ENCODE assay signal across 17 mouse cellular contexts in the genomic region with DNA sequence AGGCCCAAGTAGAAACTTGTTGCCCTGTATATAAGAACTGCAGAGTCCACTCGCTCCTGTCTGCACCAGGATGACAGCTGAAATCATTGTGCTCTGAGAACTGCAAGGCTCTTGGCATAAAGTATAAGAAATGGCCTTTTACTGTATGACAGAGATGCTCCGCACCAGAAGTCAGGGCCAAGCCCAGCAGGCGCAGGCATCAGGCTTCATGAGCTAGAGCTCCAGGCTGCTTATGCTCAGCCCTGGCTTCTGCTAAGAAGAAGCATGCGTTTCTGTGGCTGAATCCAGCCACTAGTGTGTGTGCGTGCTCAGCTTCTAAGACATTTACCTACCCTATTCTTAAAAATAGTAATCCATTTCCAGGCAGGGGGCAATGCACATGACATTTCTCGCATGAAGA. TPM values are rescaled to one million over a fixed set of nuclear protein-coding genes. Genes with fewer than 3 reads are reported as not detected.
A peak's percentile ranks its signal among the peaks of the same experiment; 100 is the strongest.
DNase-seq lines count a peak whose midpoint lies in the region; ATAC-seq and TF ChIP-seq lines count a peak whose summit lies in the region.
"Had no signal": no experiment of that assay in that cellular context is flagged by ENCODE, and none has a peak within 500 bp of the region (broad histone marks: within the 10 kb centered on the region; RNA-seq: fewer than 3 reads in every experiment).

No protein-coding gene starts in this region.

- no peak for TF ChIP-seq CTCF in layer of hippocampus, adult 2 months (conservative IDR thresholded peaks at IDR 0.05)

- no peak for ATAC-seq in hindbrain, embryonic 12.5 days (ENCODE audit: low FRiP score)
- ATAC-seq in hindbrain, embryonic 11.5 days (ENCODE audit: low FRiP score), result no peak
- no peak for ATAC-seq in hindbrain, embryonic 14.5 days (ENCODE audit: low FRiP score)
- ATAC-seq in granulocyte monocyte progenitor cell, adult 5-6 weeks (replicated peaks; ENCODE audit: poor library complexity, severe bottlenecking), result no peak
- ATAC-seq: intestine, postnatal 0 days had no signal

- H3K36me3 ChIP-seq in hindbrain, embryonic 12.5 days, result no peaks in the 10 kb centered on the region
- no peaks in the 10 kb centered on the region for H3K36me3 ChIP-seq in hindbrain, embryonic 11.5 days (ENCODE audit: control insufficient read depth, insufficient read depth, low read length)
- no peaks in the 10 kb centered on the region for H3K36me3 ChIP-seq in hindbrain, embryonic 14.5 days (replicated peaks; ENCODE audit: control insufficient read depth, insufficient read depth)
- H3K36me3 ChIP-seq: liver, embryonic 15.5 days; neural tube, embryonic 12.5 days had no signal

- H3K4me3 ChIP-seq in hindbrain, embryonic 12.5 days, result no peak overlapping the region
- H3K4me3 ChIP-seq in hindbrain, embryonic 11.5 days (ENCODE audit: low read depth, low read length), result no peak overlapping the region
- no peak overlapping the region for H3K4me3 ChIP-seq in hindbrain, embryonic 14.5 days (replicated peaks; ENCODE audit: low read length)
- no peak overlapping the region for H3K4me3 ChIP-seq in layer of hippocampus, adult 2 months
- H3K4me3 ChIP-seq: erythroblast, embryonic 14.5 days; gastrocnemius, adult 2 months; left cerebral cortex, adult 2 months; liver, embryonic 15.5 days; neural tube, embryonic 12.5 days had no signal

- H3K4me1 ChIP-seq in hindbrain, embryonic 12.5 days, result peaks cover 14% of the 10 kb centered on the region; the same call in 1 of the 2 replicates
- H3K4me1 ChIP-seq in hindbrain, embryonic 11.5 days (replicated peaks; ENCODE audit: control insufficient read depth, insufficient read depth, low read length), result no peaks in the 10 kb centered on the region
- H3K4me1 ChIP-seq in hindbrain, embryonic 14.5 days (replicated peaks; ENCODE audit: control insufficient read depth, insufficient read depth, low read length), result no peaks in the 10 kb centered on the region; the same call in 1 of the 2 replicates
- H3K4me1 ChIP-seq: liver, embryonic 15.5 days had no signal

- no peak overlapping the region for H3K4me2 ChIP-seq in hindbrain, embryonic 12.5 days (replicated peaks)
- H3K4me2 ChIP-seq in hindbrain, embryonic 11.5 days (replicated peaks; ENCODE audit: low read depth, low read length), result no peak overlapping the region
- H3K4me2 ChIP-seq in hindbrain, embryonic 14.5 days (replicated peaks), result no peak overlapping the region
- H3K4me2 ChIP-seq: liver, embryonic 15.5 days; neural tube, embryonic 12.5 days had no signal

- 0 out of 2 replicates have a peak overlapping the region, but pooled peaks have one; percentile 12 for H3K27ac ChIP-seq in hindbrain, embryonic 12.5 days
- no peak overlapping the region for H3K27ac ChIP-seq in hindbrain, embryonic 11.5 days (ENCODE audit: low read depth, low read length)
- H3K27ac ChIP-seq in hindbrain, embryonic 14.5 days, result 0 out of 2 replicates have a peak overlapping the region, but pooled peaks have one; percentile 16
- no peak overlapping the region for H3K27ac ChIP-seq in layer of hippocampus, adult 2 months
- H3K27ac ChIP-seq: gastrocnemius, adult 2 months; kidney, postnatal 0 days; left cerebral cortex, adult 2 months; liver, embryonic 15.5 days; neural tube, embryonic 12.5 days had no signal

- no peak overlapping the region for H3K9ac ChIP-seq in hindbrain, embryonic 12.5 days
- H3K9ac ChIP-seq in hindbrain, embryonic 11.5 days (ENCODE audit: low read depth, low read length), result no peak overlapping the region
- H3K9ac ChIP-seq in hindbrain, embryonic 14.5 days, result no peak overlapping the region
- H3K9ac ChIP-seq: liver, embryonic 15.5 days; neural tube, embryonic 12.5 days had no signal

- no peak for DNase-seq in hindbrain, embryonic 11.5 days (ENCODE audit: low spot score)
- peak; percentile 25 for DNase-seq in thymus, postnatal 25 days
- DNase-seq in thymus, adult 18-20 months, result no peak
- no peak for DNase-seq in hindbrain, embryonic 14.5 days (ENCODE audit: low spot score)
- DNase-seq in layer of hippocampus, adult 2 months (ENCODE audit: low spot score in 2 of 2), result no peak
- DNase-seq: gastrocnemius, adult 2 months; heart, adult 18-20 months; heart, postnatal 4 days; lung, postnatal 10 days had no signal

- WGBS in hindbrain, embryonic 12.5 days, result 79% methylated on average over 6 of the region's 6 CpGs
- 84% methylated on average over 6 of the region's 6 CpGs for WGBS in hindbrain, embryonic 11.5 days
- WGBS in hindbrain, embryonic 14.5 days, result 76% methylated on average over 6 of the region's 6 CpGs

- H3K27me3 ChIP-seq in hindbrain, embryonic 12.5 days, result no peaks in the 10 kb centered on the region
- no peaks in the 10 kb centered on the region for H3K27me3 ChIP-seq in hindbrain, embryonic 11.5 days (ENCODE audit: control insufficient read depth, insufficient read depth, low read length)
- no peaks in the 10 kb centered on the region for H3K27me3 ChIP-seq in hindbrain, embryonic 14.5 days (ENCODE audit: control insufficient read depth, insufficient read depth, low read length)
- H3K27me3 ChIP-seq: liver, embryonic 15.5 days; neural tube, embryonic 12.5 days had no signal

- H3K9me3 ChIP-seq in hindbrain, embryonic 12.5 days (replicated peaks), result no peaks in the 10 kb centered on the region
- H3K9me3 ChIP-seq in hindbrain, embryonic 11.5 days (ENCODE audit: control insufficient read depth, low read length), result no peaks in the 10 kb centered on the region
- no peaks in the 10 kb centered on the region for H3K9me3 ChIP-seq in hindbrain, embryonic 14.5 days (ENCODE audit: control insufficient read depth, low read length)
- H3K9me3 ChIP-seq: liver, embryonic 15.5 days; neural tube, embryonic 12.5 days had no signal

RNA-seq across cellular contexts. Expression of gene Spcs2, which starts 31.2 kb away (rescaled TPM):
- polyA plus RNA-seq in hindbrain, embryonic 12.5 days (2016; fragmentation: Nextera tagmentation; extraction: Ambion mirVana), result 352 and 354 TPM in 2 replicates
- polyA plus RNA-seq in hindbrain, embryonic 11.5 days (2014; fragmentation: Nextera tagmentation; extraction: Ambion mirVana), result 356 and 362 TPM in 2 replicates
- polyA plus RNA-seq in hindbrain, embryonic 14.5 days (2014; fragmentation: Nextera tagmentation; extraction: Ambion mirVana), result 268 and 276 TPM in 2 replicates
- total RNA-seq in granulocyte monocyte progenitor cell, adult 5-6 weeks (2014; fragmentation: Nextera tagmentation), result 253 and 308 TPM in 2 replicates
- total RNA-seq in granulocyte monocyte progenitor cell, adult 5-6 weeks (2017), result 268 and 298 TPM in 2 replicates
- total RNA-seq in layer of hippocampus, adult 2 months (2021), result 10 to 100 TPM; 94.6 to 99.4 TPM

RNA-seq across cellular contexts. Expression of gene Xrra1, which starts 35.6 kb away (rescaled TPM):
- polyA plus RNA-seq in hindbrain, embryonic 12.5 days (2016; fragmentation: Nextera tagmentation; extraction: Ambion mirVana), result 0.44 and 0.94 TPM in 2 replicates
- polyA plus RNA-seq in hindbrain, embryonic 11.5 days (2014; fragmentation: Nextera tagmentation; extraction: Ambion mirVana), result 0.37 and 0.59 TPM in 2 replicates
- polyA plus RNA-seq in hindbrain, embryonic 14.5 days (2014; fragmentation: Nextera tagmentation; extraction: Ambion mirVana), result 1.1 and 1.3 TPM in 2 replicates
- 1.3 TPM in 1 of 2 replicates, not detected in the other for total RNA-seq in granulocyte monocyte progenitor cell, adult 5-6 weeks (2014; fragmentation: Nextera tagmentation)
- total RNA-seq in granulocyte monocyte progenitor cell, adult 5-6 weeks (2017), result not detected in 2 replicates
- 1 to 10 TPM; 1.2 to 1.4 TPM for total RNA-seq in layer of hippocampus, adult 2 months (2021)
- polyA plus RNA-seq: liver, embryonic 15.5 days had no signal

Comparison
In these comparisons a context has a peak if more than half of its experiments do, and no peak if none do; other contexts are left out.
1. H3K27ac ChIP-seq: peak in hindbrain, embryonic 12.5 days (single experiment) and hindbrain, embryonic 14.5 days (single experiment); none in hindbrain, embryonic 11.5 days (single experiment) and layer of hippocampus, adult 2 months (single experiment).